Mouse (Mus musculus) embryonic facial prominence, embryonic 14.5 days (tissue): ENCODE measurements around the gene Dnm3. TPM values are rescaled to one million over a fixed set of nuclear protein-coding genes. Genes with fewer than 3 reads are reported as not detected.

Experiments used
- ATAC-seq: fragments of 200-750 bp; cut with Nextera tagmentation; 2 replicates; pipeline ENCODE4 v1.8.0; 2017; ENCODE audit warnings: low read depth, moderate number of reproducible peaks, moderate TSS enrichment
- DNase-seq: peaks from one replicate; pipeline ENCODE4 v3.0.0-alpha.2; 2015; ENCODE audit warnings: low spot score
- H3K27ac ChIP-seq: fragments of 300-500 bp; sonication (generic); replicated peaks from 2 replicates; pipeline ENCODE4 v1.5.1; 2014; ENCODE audit warnings: low read depth, mild to moderate bottlenecking, low read length, moderate library complexity
- H3K27me3 ChIP-seq: fragments of 300-500 bp; sonication (generic); replicated peaks from 2 replicates; pipeline ENCODE4 v1.6.1; 2014; ENCODE audit warnings: low read length; ENCODE audit not compliant: control insufficient read depth, insufficient read depth
- H3K36me3 ChIP-seq: fragments of 300-500 bp; sonication (generic); 2 replicates; pipeline ENCODE4 v1.6.1; 2014; ENCODE audit warnings: low read length, mixed read lengths; ENCODE audit not compliant: control insufficient read depth, insufficient read depth
- H3K4me1 ChIP-seq: fragments of 300-500 bp; sonication (generic); 2 replicates; pipeline ENCODE4 v1.6.1; 2014; ENCODE audit warnings: antibody characterized with exemption, low read length; ENCODE audit not compliant: control insufficient read depth, insufficient read depth
- H3K4me2 ChIP-seq: fragments of 300-500 bp; sonication (generic); 2 replicates; pipeline ENCODE4 v1.6.1; 2014; ENCODE audit warnings: low read depth, mild to moderate bottlenecking, low read length, moderate library complexity, mixed read lengths
- H3K4me3 ChIP-seq: fragments of 300-500 bp; sonication (generic); 2 replicates; pipeline ENCODE4 v1.5.1; 2014; ENCODE audit warnings: low read depth, mild to moderate bottlenecking, low read length
- H3K9ac ChIP-seq: fragments of 300-500 bp; sonication (generic); 2 replicates; pipeline ENCODE4 v1.6.1; 2014; ENCODE audit warnings: low read depth, mild to moderate bottlenecking, low read length, moderate library complexity, mixed read lengths
- H3K9me3 ChIP-seq: fragments of 300-500 bp; sonication (generic); 2 replicates; pipeline ENCODE4 v1.6.1; 2016; ENCODE audit warnings: low read length; ENCODE audit not compliant: control insufficient read depth
- WGBS: fragments of 180-500 bp; shearing (Covaris S2); extraction: QIAGEN DNeasy Blood & Tissue Kit; methylation state at CpG from one replicate; pipeline ENCODE4 v1.1.7; 2014; 5-methylcytosine and 5-hydroxymethylcytosine counted together
- polyA plus RNA-seq: library from polyadenylated mRNA; unstranded; fragments of >200 nt; fragmentation: Nextera tagmentation; extraction: Ambion mirVana; gene quantifications from 2 replicates; pipeline ENCODE4 v1.2.1, GENCODE M21; 2014

The Dnm3 gene
- polyA plus RNA-seq, 1 experiment from 2014 or later: 9.1 TPM

GRCm38 (mm10) chr1:162280052-162280451, 197.8 kb downstream of the Dnm3 start:
- 84% methylated on average over 4 of the region's 4 CpGs for WGBS
- ATAC-seq (no peak), DNase-seq (no peak)
- no peaks in the 10 kb centered on the region for H3K9me3 ChIP-seq
- H3K27me3 ChIP-seq: no peaks in the 10 kb centered on the region
- no peak overlapping the region for H3K27ac ChIP-seq
- H3K36me3 ChIP-seq: no peaks in the 10 kb centered on the region
- no peak overlapping the region for H3K9ac ChIP-seq
- no peak overlapping the region for H3K4me3 ChIP-seq
- peaks cover 9% of the 10 kb centered on the region; the same call in 1 of the 2 replicates for H3K4me1 ChIP-seq
- no peak overlapping the region for H3K4me2 ChIP-seq

- Histone ChIP-seq H3K36me3 (no peaks in the 10 kb centered on the region), H3K4me3 (no peak overlapping the region), H3K9ac (no peak overlapping the region), H3K27ac (no peak overlapping the region), H3K4me1 (peaks cover 4% of the 10 kb centered on the region; the same call in 1 of the 2 replicates), H3K27me3 (no peaks in the 10 kb centered on the region), H3K4me2 (no peak overlapping the region), H3K9me3 (no peaks in the 10 kb centered on the region)
- 86% methylated on average over 1 of the region's 1 CpGs for WGBS
- DNase-seq (no peak), ATAC-seq (no peak)
Observed at GRCm38 (mm10) chr1:162276011-162276410, 201.8 kb downstream of the Dnm3 start.

- DNase-seq (no peak), ATAC-seq (no peak)
- H3K9ac ChIP-seq: no peak overlapping the region
- H3K4me1 ChIP-seq: peaks cover 4% of the 10 kb centered on the region; the same call in 1 of the 2 replicates
- 85% methylated on average over 11 of the region's 11 CpGs for WGBS
- H3K4me3 ChIP-seq: no peak overlapping the region
- no peak overlapping the region for H3K27ac ChIP-seq
- no peaks in the 10 kb centered on the region for H3K9me3 ChIP-seq
- H3K27me3 ChIP-seq: no peaks in the 10 kb centered on the region
- H3K4me2 ChIP-seq: no peak overlapping the region
- H3K36me3 ChIP-seq: no peaks in the 10 kb centered on the region
Observed at GRCm38 (mm10) chr1:162274674-162275248, 203.1 kb downstream of the Dnm3 start.

GRCm38 (mm10) chr1:162256912-162257607, 220.8 kb downstream of the Dnm3 start:
- peak; percentile 50 for DNase-seq
- H3K9me3 ChIP-seq: no peaks in the 10 kb centered on the region
- H3K27ac ChIP-seq: peak overlapping the region; percentile 52; the same call in 1 of the 2 replicates
- H3K9ac ChIP-seq: no peak overlapping the region
- H3K4me3 ChIP-seq: no peak overlapping the region
- H3K4me2 ChIP-seq: no peak overlapping the region
- 67% methylated on average over 6 of the region's 6 CpGs for WGBS
- ATAC-seq: no peak; the same call in 1 of the 2 replicates
- no peaks in the 10 kb centered on the region for H3K27me3 ChIP-seq
- H3K4me1 ChIP-seq: peaks cover 27% of the 10 kb centered on the region
- H3K36me3 ChIP-seq: no peaks in the 10 kb centered on the region

GRCm38 (mm10) chr1:162254944-162255343, 222.9 kb downstream of the Dnm3 start:
- WGBS: 20% methylated on average over 5 of the region's 5 CpGs
- Histone ChIP-seq H3K4me3 (no peak overlapping the region), H3K9ac (no peak overlapping the region), H3K9me3 (no peaks in the 10 kb centered on the region), H3K4me2 (no peak overlapping the region), H3K27ac (peak overlapping the region; percentile 83), H3K27me3 (no peaks in the 10 kb centered on the region), H3K4me1 (peaks cover 27% of the 10 kb centered on the region), H3K36me3 (no peaks in the 10 kb centered on the region)
- DNase-seq: peak; percentile 91
- ATAC-seq: peak; percentile 66

GRCm38 (mm10) chr1:162253971-162254641, 223.7 kb downstream of the Dnm3 start:
- Histone ChIP-seq H3K4me1 (peaks cover 27% of the 10 kb centered on the region), H3K27ac (peak overlapping the region; percentile 83)
- peak; percentile 87 for DNase-seq

GRCm38 (mm10) chr1:162252869-162253268, 225.0 kb downstream of the Dnm3 start:
- H3K4me2 ChIP-seq: no peak overlapping the region
- no peaks in the 10 kb centered on the region for H3K36me3 ChIP-seq
- ATAC-seq: no peak
- DNase-seq: no peak
- peaks cover 27% of the 10 kb centered on the region for H3K4me1 ChIP-seq
- no peaks in the 10 kb centered on the region for H3K27me3 ChIP-seq
- WGBS: 63% methylated on average over 2 of the region's 2 CpGs
- no peak overlapping the region for H3K4me3 ChIP-seq
- H3K9me3 ChIP-seq: no peaks in the 10 kb centered on the region
- peak overlapping the region; percentile 83 for H3K27ac ChIP-seq
- H3K9ac ChIP-seq: no peak overlapping the region

More at GRCm38 (mm10) chr1:162253971-162254641, 223.7 kb downstream of the Dnm3 start:
- no peak overlapping the region for H3K4me3 ChIP-seq
- no peaks in the 10 kb centered on the region for H3K9me3 ChIP-seq
- peak; percentile 78 for ATAC-seq
- WGBS: 21% methylated on average over 8 of the region's 8 CpGs
- H3K36me3 ChIP-seq: no peaks in the 10 kb centered on the region
- no peaks in the 10 kb centered on the region for H3K27me3 ChIP-seq
- H3K9ac ChIP-seq: no peak overlapping the region
- 0 out of 2 replicates have a peak overlapping the region, but pooled peaks have one; percentile 18 for H3K4me2 ChIP-seq

GRCm38 (mm10) chr1:162247216-162247615, 230.6 kb downstream of the Dnm3 start:
- 82% methylated on average over 5 of the region's 5 CpGs for WGBS
- Histone ChIP-seq H3K27ac (no peak overlapping the region), H3K4me1 (peaks cover 19% of the 10 kb centered on the region), H3K36me3 (no peaks in the 10 kb centered on the region), H3K4me2 (no peak overlapping the region), H3K9me3 (no peaks in the 10 kb centered on the region), H3K27me3 (no peaks in the 10 kb centered on the region), H3K9ac (no peak overlapping the region), H3K4me3 (no peak overlapping the region)
- DNase-seq: no peak
- ATAC-seq: no peak
